Mouse (Mus musculus) intestine, embryonic 15.5 days (tissue): ENCODE results near the gene Spink8. TPM values are rescaled to one million over a fixed set of nuclear protein-coding genes. Genes with fewer than 3 reads are reported as not detected.
"Not testable (repeated sequence)": the region's sequence is repeated elsewhere in the genome, so short reads cannot be mapped to it uniquely, and the experiment has no call there.

Experiments used
- ATAC-seq: fragments of 200-750 bp; cut with Nextera tagmentation; 2 replicates; pipeline ENCODE4 v1.8.0; 2017; ENCODE audit warnings: moderate TSS enrichment, moderate library complexity
- H3K27ac ChIP-seq: fragments of 300-500 bp; sonication (generic); 2 replicates; pipeline ENCODE4 v1.5.1; 2015; ENCODE audit warnings: mild to moderate bottlenecking, inconsistent platforms
- H3K27me3 ChIP-seq: fragments of 300-500 bp; sonication (generic); replicated peaks from 2 replicates; pipeline ENCODE4 v1.6.1; 2015; ENCODE audit warnings: inconsistent platforms
- H3K36me3 ChIP-seq: fragments of 300-500 bp; sonication (generic); 2 replicates; pipeline ENCODE4 v1.6.1; 2015; ENCODE audit warnings: inconsistent platforms
- H3K4me1 ChIP-seq: fragments of 300-500 bp; sonication (generic); replicated peaks from 2 replicates; pipeline ENCODE4 v1.6.1; 2015; ENCODE audit warnings: inconsistent platforms
- H3K4me2 ChIP-seq: fragments of 300-500 bp; sonication (generic); replicated peaks from 2 replicates; pipeline ENCODE4 v1.6.1; 2015; ENCODE audit warnings: mild to moderate bottlenecking, inconsistent platforms
- H3K4me3 ChIP-seq: fragments of 300-500 bp; sonication (generic); replicated peaks from 2 replicates; pipeline ENCODE4 v1.5.1; 2015; ENCODE audit warnings: inconsistent platforms
- H3K9ac ChIP-seq: fragments of 300-500 bp; sonication (generic); 2 replicates; pipeline ENCODE4 v1.6.1; 2015; ENCODE audit warnings: inconsistent platforms
- H3K9me3 ChIP-seq: fragments of 300-500 bp; sonication (generic); 2 replicates; pipeline ENCODE4 v1.6.1; 2016; ENCODE audit warnings: inconsistent platforms
- WGBS: fragments of 180-500 bp; shearing (Covaris S2); methylation state at CpG from one replicate; pipeline ENCODE4 v1.1.7; 2015; 5-methylcytosine and 5-hydroxymethylcytosine counted together
- polyA plus RNA-seq: library from polyadenylated mRNA; unstranded; fragments of >200 nt; fragmentation: Nextera tagmentation; extraction: Ambion mirVana; gene quantifications from 2 replicates; pipeline ENCODE4 v1.2.1, GENCODE M21; 2015

Spink8 gene
- polyA plus RNA-seq: not detected in 2 replicates

- Histone ChIP-seq H3K9me3 (no peaks in the 10 kb centered on the region), H3K27me3 (no peaks in the 10 kb centered on the region), H3K36me3 (no peaks in the 10 kb centered on the region), H3K27ac (no peak within 1 kb of the TSS), H3K9ac (no peak within 1 kb of the TSS), H3K4me3 (no peak within 1 kb of the TSS), H3K4me2 (no peak within 1 kb of the TSS), H3K4me1 (no peaks in the 10 kb centered on the region)
- no peak for ATAC-seq
- WGBS: 57% methylated on average over 1 of the region's 1 CpGs
These were observed at the start of gene Spink8 for GRCm38 (mm10) chr9:109811980-109812379. Gene Spink8, plus strand, starts transcription at chr9:109812280.

- WGBS: 83% methylated on average over 1 of the region's 1 CpGs
- H3K9me3 ChIP-seq, H3K4me3 ChIP-seq, H3K4me2 ChIP-seq, H3K4me1 ChIP-seq, H3K9ac ChIP-seq, ATAC-seq, H3K27me3 ChIP-seq, H3K36me3 ChIP-seq, H3K27ac ChIP-seq: not testable (repeated sequence)
These were observed 45.2 kb upstream of the Spink8 start for GRCm38 (mm10) chr9:109766841-109767240.

- WGBS: 84% methylated on average over 4 of the region's 4 CpGs
- H3K9me3 ChIP-seq: not testable (repeated sequence)
These were observed 21.5 kb upstream of the Spink8 start, which contains the start of gene Fbxw27 for GRCm38 (mm10) chr9:109790570-109790969. Gene Fbxw27, minus strand, starts transcription at chr9:109790670.

GRCm38 (mm10) chr9:109795221-109795620, 16.9 kb upstream of the Spink8 start:
- Histone ChIP-seq H3K4me1 (no peaks in the 10 kb centered on the region), H3K27me3 (no peaks in the 10 kb centered on the region), H3K4me3 (no peak overlapping the region), H3K9ac (no peak overlapping the region), H3K36me3 (no peaks in the 10 kb centered on the region), H3K4me2 (no peak overlapping the region), H3K9me3 (no peaks in the 10 kb centered on the region), H3K27ac (no peak overlapping the region)
- WGBS: 63% methylated on average over 2 of the region's 2 CpGs
- no peak for ATAC-seq

More at GRCm38 (mm10) chr9:109790570-109790969, 21.5 kb upstream of the Spink8 start, which contains the start of gene Fbxw27:
- not testable (repeated sequence) for H3K4me1 ChIP-seq, H3K27me3 ChIP-seq, H3K4me2 ChIP-seq, H3K4me3 ChIP-seq, H3K9ac ChIP-seq, ATAC-seq, H3K27ac ChIP-seq, H3K36me3 ChIP-seq

- WGBS: 86% methylated on average over 2 of the region's 2 CpGs
- Histone ChIP-seq H3K27me3 (no peaks in the 10 kb centered on the region), H3K9me3 (no peaks in the 10 kb centered on the region), H3K27ac (no peak overlapping the region), H3K4me2 (no peak overlapping the region), H3K4me3 (no peak overlapping the region), H3K36me3 (no peaks in the 10 kb centered on the region), H3K9ac (no peak overlapping the region), H3K4me1 (no peaks in the 10 kb centered on the region)
- ATAC-seq: no peak
These were observed 16.3 kb upstream of the Spink8 start for GRCm38 (mm10) chr9:109795811-109796210.

GRCm38 (mm10) chr9:109798051-109798450, 14.0 kb upstream of the Spink8 start:
- Histone ChIP-seq H3K4me1 (no peaks in the 10 kb centered on the region), H3K9me3 (no peaks in the 10 kb centered on the region), H3K27me3 (no peaks in the 10 kb centered on the region), H3K4me3 (no peak overlapping the region), H3K9ac (no peak overlapping the region), H3K27ac (no peak overlapping the region), H3K36me3 (no peaks in the 10 kb centered on the region), H3K4me2 (no peak overlapping the region)
- WGBS: 96% methylated on average over 1 of the region's 1 CpGs
- ATAC-seq: no peak

GRCm38 (mm10) chr9:109805596-109805995, 6.5 kb upstream of the Spink8 start:
- not testable (repeated sequence) for ATAC-seq, H3K9me3 ChIP-seq, H3K27ac ChIP-seq, H3K4me1 ChIP-seq, H3K27me3 ChIP-seq, H3K4me3 ChIP-seq, H3K36me3 ChIP-seq, H3K4me2 ChIP-seq, H3K9ac ChIP-seq
- WGBS: 72% methylated on average over 2 of the region's 2 CpGs

GRCm38 (mm10) chr9:109806260-109806659, 5.8 kb upstream of the Spink8 start:
- ATAC-seq: no peak
- no peaks in the 10 kb centered on the region for H3K4me1 ChIP-seq
- H3K9ac ChIP-seq: no peak overlapping the region
- no peak overlapping the region for H3K27ac ChIP-seq
- H3K27me3 ChIP-seq: no peaks in the 10 kb centered on the region
- WGBS: 37% methylated on average over 1 of the region's 1 CpGs
- no peaks in the 10 kb centered on the region for H3K9me3 ChIP-seq
- H3K4me3 ChIP-seq: no peak overlapping the region
- no peak overlapping the region for H3K4me2 ChIP-seq
- no peaks in the 10 kb centered on the region for H3K36me3 ChIP-seq

GRCm38 (mm10) chr9:109806695-109807293, 5.3 kb upstream of the Spink8 start:
- H3K9me3 ChIP-seq: no peaks in the 10 kb centered on the region
- 87% methylated on average over 2 of the region's 2 CpGs for WGBS
- H3K4me2 ChIP-seq: no peak overlapping the region
- no peaks in the 10 kb centered on the region for H3K36me3 ChIP-seq
- H3K27me3 ChIP-seq: no peaks in the 10 kb centered on the region
- no peak overlapping the region for H3K4me3 ChIP-seq
- H3K9ac ChIP-seq: no peak overlapping the region
- ATAC-seq: no peak
- no peak overlapping the region for H3K27ac ChIP-seq
- H3K4me1 ChIP-seq: no peaks in the 10 kb centered on the region

- no peak overlapping the region for H3K4me2 ChIP-seq
- WGBS: 45% methylated on average over 3 of the region's 3 CpGs
- no peaks in the 10 kb centered on the region for H3K4me1 ChIP-seq
- H3K9me3 ChIP-seq: no peaks in the 10 kb centered on the region
- no peak for ATAC-seq
- H3K9ac ChIP-seq: no peak overlapping the region
- H3K4me3 ChIP-seq: no peak overlapping the region
- no peak overlapping the region for H3K27ac ChIP-seq
- H3K36me3 ChIP-seq: no peaks in the 10 kb centered on the region
- H3K27me3 ChIP-seq: no peaks in the 10 kb centered on the region
These were observed 4.2 kb upstream of the Spink8 start for GRCm38 (mm10) chr9:109807898-109808297.

GRCm38 (mm10) chr9:109813424-109813823, 1.3 kb downstream of the Spink8 start:
- Histone ChIP-seq H3K36me3 (no peaks in the 10 kb centered on the region), H3K9me3 (no peaks in the 10 kb centered on the region), H3K27me3 (no peaks in the 10 kb centered on the region), H3K27ac (no peak overlapping the region), H3K4me2 (no peak overlapping the region), H3K4me3 (no peak overlapping the region), H3K9ac (no peak overlapping the region), H3K4me1 (no peaks in the 10 kb centered on the region)
- ATAC-seq: no peak
- WGBS: 54% methylated on average over 7 of the region's 7 CpGs

- WGBS: 48% methylated on average over 6 of the region's 6 CpGs
- Histone ChIP-seq H3K4me2 (no peak overlapping the region), H3K27ac (no peak overlapping the region), H3K9me3 (no peaks in the 10 kb centered on the region), H3K36me3 (no peaks in the 10 kb centered on the region), H3K27me3 (no peaks in the 10 kb centered on the region), H3K4me3 (no peak overlapping the region), H3K9ac (no peak overlapping the region), H3K4me1 (no peaks in the 10 kb centered on the region)
- no peak for ATAC-seq
These were observed 4.3 kb downstream of the Spink8 start for GRCm38 (mm10) chr9:109816341-109816740.

GRCm38 (mm10) chr9:109825739-109826138, 13.7 kb downstream of the Spink8 start:
- no peak overlapping the region for H3K4me3 ChIP-seq
- H3K4me2 ChIP-seq: no peak overlapping the region
- H3K27ac ChIP-seq: no peak overlapping the region
- no peak for ATAC-seq
- no peaks in the 10 kb centered on the region for H3K36me3 ChIP-seq
- H3K9ac ChIP-seq: no peak overlapping the region
- no peaks in the 10 kb centered on the region for H3K4me1 ChIP-seq
- no peaks in the 10 kb centered on the region for H3K9me3 ChIP-seq
- H3K27me3 ChIP-seq: no peaks in the 10 kb centered on the region
- WGBS: 66% methylated on average over 4 of the region's 4 CpGs
